Mouse (Mus musculus) liver, adult 2 months (tissue): ENCODE results near the gene Phf21b. TPM values are rescaled to one million over a fixed set of nuclear protein-coding genes. Genes with fewer than 3 reads are reported as not detected.

Experiments used
- DNase-seq: peaks from one replicate; pipeline ENCODE4 v3.0.0-alpha.2; 2011; ENCODE audit warnings: low read depth, low spot score; ENCODE audit errors: extremely low read depth
- H3K27ac ChIP-seq: fragments of 200-500 bp; replicated peaks from 2 replicates; pipeline ENCODE4 v1.5.1; 2012; ENCODE audit warnings: low read depth, mild to moderate bottlenecking, control low read depth, inconsistent platforms, low read length; ENCODE audit not compliant: insufficient read depth
- H3K27me3 ChIP-seq: fragments of 200-500 bp; 2 replicates; pipeline ENCODE4 v1.6.1; 2012; ENCODE audit warnings: mild to moderate bottlenecking, moderate library complexity, low read length, inconsistent platforms; ENCODE audit not compliant: control insufficient read depth, insufficient read depth
- H3K36me3 ChIP-seq: fragments of 200-500 bp; 2 replicates; pipeline ENCODE4 v1.6.1; 2012; ENCODE audit warnings: low read length, inconsistent platforms; ENCODE audit not compliant: control insufficient read depth, insufficient read depth
- H3K4me1 ChIP-seq: fragments of 200-500 bp; 2 replicates; pipeline ENCODE4 v1.6.1; 2011; ENCODE audit warnings: low read length; ENCODE audit not compliant: control insufficient read depth, insufficient read depth
- H3K4me3 ChIP-seq: fragments of 200-500 bp; 2 replicates; pipeline ENCODE4 v1.5.1; 2011; ENCODE audit warnings: low read depth, mild to moderate bottlenecking, control low read depth, low read length, moderate library complexity; ENCODE audit not compliant: insufficient read depth
- H3K79me2 ChIP-seq: fragments of 200-500 bp; 2 replicates; pipeline ENCODE4 v1.6.1; 2012; ENCODE audit warnings: inconsistent platforms, mild to moderate bottlenecking, low read length, moderate library complexity; ENCODE audit not compliant: control insufficient read depth, insufficient read depth
- H3K9ac ChIP-seq: fragments of 200-500 bp; 2 replicates; pipeline ENCODE4 v1.6.1; 2012; ENCODE audit warnings: low read depth, mild to moderate bottlenecking, control low read depth, inconsistent platforms, low read length
- CTCF ChIP-seq: fragments of 200-500 bp; IDR thresholded peaks from 2 replicates; pipeline ENCODE4 v1.5.1; 2011; ENCODE audit warnings: low read depth, low read length, control low read depth
- POLR2A ChIP-seq: fragments of 200-500 bp; IDR thresholded peaks from 2 replicates; pipeline ENCODE4 v1.6.1; 2011; ENCODE audit warnings: low read length, control low read depth; ENCODE audit not compliant: insufficient read depth; ENCODE audit errors: extremely low read depth
- WGBS: fragments of 180-500 bp; shearing (Covaris S2); methylation state at CpG from one replicate; pipeline ENCODE4 v1.1.7; 2018; 5-methylcytosine and 5-hydroxymethylcytosine counted together
- polyA plus RNA-seq: library from polyadenylated mRNA; depleted of rRNA; stranded (reverse); fragments of >200 nt; gene quantifications from 2 replicates; pipeline ENCODE4 v1.2.3, GENCODE M21; 2012
- total RNA-seq: library from RNA; depleted of rRNA; stranded (reverse); fragments of >200 nt; gene quantifications from 2 replicates; pipeline ENCODE4 v1.2.3, GENCODE M21; 2014

Gene Phf21b
- total and polyA plus RNA-seq, 2 experiments = 0.28 to 0.29 TPM

DNA sequence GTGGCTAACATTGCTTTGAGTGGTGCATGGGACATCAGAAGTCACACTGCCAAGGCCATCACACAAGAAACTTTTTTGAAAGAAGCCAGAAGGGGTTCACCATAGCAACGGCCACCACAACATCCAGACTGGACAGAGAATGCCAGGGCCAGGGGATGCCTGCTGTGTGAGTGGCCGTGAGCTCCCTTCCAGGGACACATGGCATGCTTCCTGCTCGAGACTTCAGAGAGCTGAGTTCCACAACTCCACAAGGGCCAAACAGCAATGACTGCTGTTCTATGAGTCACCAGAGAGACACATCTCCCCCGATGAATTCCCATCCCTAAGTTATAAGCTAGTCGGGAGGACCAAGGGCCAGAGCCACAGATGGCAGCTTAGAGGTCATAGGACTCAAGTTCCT, 44.7 kb downstream of the Phf21b start:
- no peak overlapping the region for H3K4me3 ChIP-seq
- no peaks in the 10 kb centered on the region for H3K4me1 ChIP-seq
- H3K27me3 ChIP-seq = no peaks in the 10 kb centered on the region
- no peak overlapping the region for H3K9ac ChIP-seq
- 78% methylated on average over 5 of the region's 5 CpGs for WGBS
- no peaks in the 10 kb centered on the region for H3K36me3 ChIP-seq
- H3K27ac ChIP-seq = no peak overlapping the region
- DNase-seq = no peak
- H3K79me2 ChIP-seq = no peaks in the 10 kb centered on the region
- TF ChIP-seq CTCF (no peak), POLR2A (no peak)

DNA sequence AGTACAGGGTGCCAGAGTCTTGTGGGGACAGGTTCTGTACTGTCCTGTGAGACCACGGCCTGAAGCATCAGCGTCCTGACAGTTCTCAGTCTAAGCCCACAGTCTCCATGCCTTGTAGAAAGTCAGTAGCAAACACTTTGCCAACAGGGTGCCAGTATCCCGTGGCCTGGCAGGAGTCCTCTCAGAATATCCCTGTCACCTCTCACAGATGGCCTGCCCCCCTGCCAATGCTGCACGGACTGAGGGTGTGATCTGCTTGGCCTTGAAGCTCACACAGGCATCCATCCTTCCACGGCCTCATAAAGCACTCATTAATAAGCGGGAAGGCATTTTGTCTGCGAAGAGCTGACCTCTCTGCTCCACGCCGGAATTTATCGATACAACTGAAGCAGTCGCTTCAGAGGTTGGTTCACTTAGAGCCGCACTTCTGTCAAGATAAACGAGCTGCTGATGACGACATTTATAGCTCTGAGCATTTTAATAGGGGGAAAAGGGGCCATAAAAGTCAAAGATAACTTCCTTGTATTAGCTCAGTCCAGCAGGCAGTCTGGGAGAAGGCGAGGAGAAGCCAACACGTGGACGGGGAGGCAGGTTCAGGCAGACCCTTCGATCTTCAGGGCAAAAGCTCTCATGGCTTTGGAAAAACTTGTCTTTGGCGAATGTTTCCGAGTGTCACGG, 46.4 kb downstream of the Phf21b start:
- Histone ChIP-seq H3K9ac (no peak overlapping the region), H3K79me2 (no peaks in the 10 kb centered on the region), H3K4me3 (no peak overlapping the region), H3K27me3 (no peaks in the 10 kb centered on the region), H3K4me1 (no peaks in the 10 kb centered on the region), H3K36me3 (no peaks in the 10 kb centered on the region), H3K27ac (no peak overlapping the region)
- TF ChIP-seq CTCF (no peak), POLR2A (no peak)
- WGBS = 81% methylated on average over 21 of the region's 21 CpGs
- no peak for DNase-seq

DNA sequence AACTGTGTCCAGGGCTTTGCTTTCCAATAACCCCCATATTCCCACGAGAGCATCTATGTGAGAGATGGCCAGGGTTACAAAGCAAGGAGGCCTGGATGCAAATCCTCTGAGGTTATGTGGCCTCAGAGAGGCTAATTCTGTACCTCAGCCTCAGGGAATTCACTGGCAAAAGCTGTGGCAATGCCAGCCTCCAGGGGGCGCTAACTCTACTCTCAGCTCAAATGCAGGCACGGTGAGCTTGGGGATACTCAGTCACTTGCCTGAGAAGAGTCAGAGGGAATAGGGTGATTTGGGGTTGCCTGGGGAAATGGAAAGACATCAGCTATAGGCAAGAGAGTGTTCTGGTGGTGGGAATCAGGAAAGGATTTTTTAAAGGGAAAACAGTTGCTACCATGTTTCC, 52.2 kb downstream of the Phf21b start:
- no peaks in the 10 kb centered on the region for H3K4me1 ChIP-seq

GRCm38 (mm10) chr15:84800132-84800531, 55.7 kb downstream of the Phf21b start:
- DNase-seq = no peak

More for the DNA sequence above, 52.2 kb downstream of the Phf21b start:
- Histone ChIP-seq H3K4me3 (no peak overlapping the region), H3K9ac (no peak overlapping the region), H3K27me3 (no peaks in the 10 kb centered on the region), H3K27ac (no peak overlapping the region), H3K36me3 (no peaks in the 10 kb centered on the region), H3K79me2 (no peaks in the 10 kb centered on the region)
- WGBS = 45% methylated on average over 3 of the region's 3 CpGs
- peak; percentile 16 for DNase-seq
- TF ChIP-seq CTCF = peak; percentile 86
- TF ChIP-seq POLR2A = no peak

DNA sequence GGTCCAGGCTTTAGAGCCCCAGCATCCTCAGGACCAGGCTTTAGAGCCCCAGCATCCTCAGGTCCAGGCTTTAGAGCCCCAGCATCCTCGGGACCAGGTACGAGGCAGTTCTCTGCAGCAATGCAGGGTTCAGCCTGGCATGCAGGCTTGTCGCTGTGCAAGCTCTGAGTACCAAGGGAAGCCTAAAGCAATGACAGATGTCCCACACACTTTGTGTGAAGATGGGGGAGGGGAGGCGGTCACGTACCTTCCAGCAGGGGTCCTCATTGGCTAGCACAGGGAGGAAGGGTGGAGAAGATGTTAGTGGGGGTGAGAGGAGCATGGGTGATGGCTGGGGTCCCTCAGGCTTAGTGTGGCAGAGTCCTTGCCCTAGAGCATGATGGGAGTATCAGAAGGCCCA, 62.2 kb downstream of the Phf21b start:
- H3K4me1 ChIP-seq = no peaks in the 10 kb centered on the region
- no peak for DNase-seq
- no peak overlapping the region for H3K27ac ChIP-seq
- no peak overlapping the region for H3K9ac ChIP-seq
- no peak overlapping the region for H3K4me3 ChIP-seq
- 73% methylated on average over 5 of the region's 5 CpGs for WGBS
- no peaks in the 10 kb centered on the region for H3K79me2 ChIP-seq
- no peaks in the 10 kb centered on the region for H3K36me3 ChIP-seq
- no peaks in the 10 kb centered on the region for H3K27me3 ChIP-seq
- no peak for TF ChIP-seq CTCF
- TF ChIP-seq POLR2A = no peak

More at GRCm38 (mm10) chr15:84800132-84800531, 55.7 kb downstream of the Phf21b start:
- no peaks in the 10 kb centered on the region for H3K27me3 ChIP-seq
- TF ChIP-seq POLR2A (no peak), CTCF (peak; percentile 32; the same call in 1 of the 2 replicates)
- H3K79me2 ChIP-seq = no peaks in the 10 kb centered on the region
- WGBS = 82% methylated on average over 5 of the region's 5 CpGs
- no peak overlapping the region for H3K4me3 ChIP-seq
- H3K36me3 ChIP-seq = no peaks in the 10 kb centered on the region
- H3K9ac ChIP-seq = no peak overlapping the region
- no peaks in the 10 kb centered on the region for H3K4me1 ChIP-seq
- no peak overlapping the region for H3K27ac ChIP-seq

GRCm38 (mm10) chr15:84787161-84787560, 68.7 kb downstream of the Phf21b start:
- DNase-seq = no peak
- no peak overlapping the region for H3K27ac ChIP-seq
- no peak overlapping the region for H3K9ac ChIP-seq
- H3K4me1 ChIP-seq = no peaks in the 10 kb centered on the region
- H3K36me3 ChIP-seq = no peaks in the 10 kb centered on the region
- WGBS = 95% methylated on average over 10 of the region's 10 CpGs
- no peaks in the 10 kb centered on the region for H3K79me2 ChIP-seq
- H3K27me3 ChIP-seq = no peaks in the 10 kb centered on the region
- no peak for TF ChIP-seq CTCF
- no peak for TF ChIP-seq POLR2A
- H3K4me3 ChIP-seq = no peak overlapping the region
